Mouse (Mus musculus): ENCODE measurements at regions not wholly inside any gene's neighbourhood (a gene's known extent, or its start where the extent isn't known, plus 50 kb on each side); places are given as distances from the start of the nearest gene placed in this dataset.

GRCm38 (mm10) chr5:119550916-119551315 is 119.6 kb upstream of the Tbx3 start:
- 47% methylated on average over 6 of the region's 6 CpGs for WGBS
- Histone ChIP-seq H3K9me3 (replicated peaks; ENCODE audit: control insufficient read depth, low read length) (peaks cover 4% of the 10 kb centered on the region), H3K4me3 (ENCODE audit: low read length) (no peak overlapping the region), H3K9ac (ENCODE audit: low read length) (no peak overlapping the region), H3K4me2 (ENCODE audit: low read depth, low read length) (no peak overlapping the region), H3K27me3 (ENCODE audit: control insufficient read depth, insufficient read depth, low read length) (no peaks in the 10 kb centered on the region), H3K4me1 (ENCODE audit: control insufficient read depth, insufficient read depth, low read length) (no peaks in the 10 kb centered on the region), H3K36me3 (ENCODE audit: control insufficient read depth, insufficient read depth) (no peaks in the 10 kb centered on the region), H3K27ac (ENCODE audit: low read length) (no peak overlapping the region)
- no peak for ATAC-seq (replicated peaks; ENCODE audit: extremely low read depth, insufficient read depth, low FRiP score)

- no peak overlapping the region for H3K27ac ChIP-seq (ENCODE audit: low read length)
- H3K27me3 ChIP-seq (ENCODE audit: control insufficient read depth, insufficient read depth, low read length): no peaks in the 10 kb centered on the region
- 59% methylated on average over 5 of the region's 5 CpGs for WGBS
- H3K9ac ChIP-seq (ENCODE audit: low read length): no peak overlapping the region
- H3K4me1 ChIP-seq (ENCODE audit: control insufficient read depth, insufficient read depth, low read length): no peaks in the 10 kb centered on the region
- no peak overlapping the region for H3K4me3 ChIP-seq (ENCODE audit: low read length)
- ATAC-seq (replicated peaks; ENCODE audit: extremely low read depth, insufficient read depth, low FRiP score): no peak
- no peak overlapping the region for H3K4me2 ChIP-seq (ENCODE audit: low read depth, low read length)
- H3K36me3 ChIP-seq (ENCODE audit: control insufficient read depth, insufficient read depth): no peaks in the 10 kb centered on the region
- peaks cover 4% of the 10 kb centered on the region for H3K9me3 ChIP-seq (replicated peaks; ENCODE audit: control insufficient read depth, low read length)
Observed at GRCm38 (mm10) chr5:119553469-119553868, 117.0 kb upstream of the Tbx3 start.

- ATAC-seq (replicated peaks; ENCODE audit: extremely low read depth, insufficient read depth, low FRiP score): no peak
- 76% methylated on average over 5 of the region's 5 CpGs for WGBS
- no peak overlapping the region for H3K4me2 ChIP-seq (ENCODE audit: low read depth, low read length)
- H3K9me3 ChIP-seq (replicated peaks; ENCODE audit: control insufficient read depth, low read length): peaks cover 6% of the 10 kb centered on the region
- H3K36me3 ChIP-seq (ENCODE audit: control insufficient read depth, insufficient read depth): no peaks in the 10 kb centered on the region
- no peaks in the 10 kb centered on the region for H3K4me1 ChIP-seq (ENCODE audit: control insufficient read depth, insufficient read depth, low read length)
- no peak overlapping the region for H3K9ac ChIP-seq (ENCODE audit: low read length)
- no peak overlapping the region for H3K27ac ChIP-seq (ENCODE audit: low read length)
- H3K4me3 ChIP-seq (ENCODE audit: low read length): no peak overlapping the region
- peaks cover 3% of the 10 kb centered on the region; the same call in 1 of the 2 replicates for H3K27me3 ChIP-seq (ENCODE audit: control insufficient read depth, insufficient read depth, low read length)
Observed at GRCm38 (mm10) chr5:119557071-119557470, 113.4 kb upstream of the Tbx3 start.

- 94% methylated on average over 11 of the region's 11 CpGs for WGBS
- H3K4me2 ChIP-seq (ENCODE audit: low read depth, low read length): no peak overlapping the region
- H3K4me1 ChIP-seq (ENCODE audit: control insufficient read depth, insufficient read depth, low read length): peaks cover 2% of the 10 kb centered on the region; the same call in 1 of the 2 replicates
- H3K36me3 ChIP-seq (ENCODE audit: control insufficient read depth, insufficient read depth): no peaks in the 10 kb centered on the region
- H3K27me3 ChIP-seq (ENCODE audit: control insufficient read depth, insufficient read depth, low read length): peaks cover 7% of the 10 kb centered on the region
- no peak for ATAC-seq (replicated peaks; ENCODE audit: extremely low read depth, insufficient read depth, low FRiP score)
- no peak overlapping the region for H3K27ac ChIP-seq (ENCODE audit: low read length)
- peaks cover 2% of the 10 kb centered on the region; the same call in 1 of the 2 replicates for H3K9me3 ChIP-seq (replicated peaks; ENCODE audit: control insufficient read depth, low read length)
- H3K9ac ChIP-seq (ENCODE audit: low read length): no peak overlapping the region
- H3K4me3 ChIP-seq (ENCODE audit: low read length): no peak overlapping the region
Observed at GRCm38 (mm10) chr5:119559696-119560095, 110.8 kb upstream of the Tbx3 start.

GRCm38 (mm10) chr5:119560392-119560791 is 110.1 kb upstream of the Tbx3 start:
- H3K36me3 ChIP-seq (ENCODE audit: control insufficient read depth, insufficient read depth): no peaks in the 10 kb centered on the region

GRCm38 (mm10) chr5:119561531-119561930 is 108.9 kb upstream of the Tbx3 start:
- no peak overlapping the region for H3K4me3 ChIP-seq (ENCODE audit: low read length)
- no peaks in the 10 kb centered on the region for H3K36me3 ChIP-seq (ENCODE audit: control insufficient read depth, insufficient read depth)
- peaks cover 2% of the 10 kb centered on the region; the same call in 1 of the 2 replicates for H3K9me3 ChIP-seq (replicated peaks; ENCODE audit: control insufficient read depth, low read length)
- H3K4me2 ChIP-seq (ENCODE audit: low read depth, low read length): no peak overlapping the region
- H3K4me1 ChIP-seq (ENCODE audit: control insufficient read depth, insufficient read depth, low read length): peaks cover 2% of the 10 kb centered on the region; the same call in 1 of the 2 replicates
- 83% methylated on average over 7 of the region's 7 CpGs for WGBS
- H3K9ac ChIP-seq (ENCODE audit: low read length): no peak overlapping the region
- no peak overlapping the region for H3K27ac ChIP-seq (ENCODE audit: low read length)
- no peak for ATAC-seq (replicated peaks; ENCODE audit: extremely low read depth, insufficient read depth, low FRiP score)
- peaks cover 7% of the 10 kb centered on the region for H3K27me3 ChIP-seq (ENCODE audit: control insufficient read depth, insufficient read depth, low read length)

More at GRCm38 (mm10) chr5:119560392-119560791, 110.1 kb upstream of the Tbx3 start:
- Histone ChIP-seq H3K27ac (ENCODE audit: low read length) (no peak overlapping the region), H3K4me1 (ENCODE audit: control insufficient read depth, insufficient read depth, low read length) (peaks cover 2% of the 10 kb centered on the region; the same call in 1 of the 2 replicates), H3K4me3 (ENCODE audit: low read length) (no peak overlapping the region), H3K9me3 (replicated peaks; ENCODE audit: control insufficient read depth, low read length) (peaks cover 2% of the 10 kb centered on the region; the same call in 1 of the 2 replicates), H3K27me3 (ENCODE audit: control insufficient read depth, insufficient read depth, low read length) (peaks cover 7% of the 10 kb centered on the region), H3K9ac (ENCODE audit: low read length) (no peak overlapping the region), H3K4me2 (ENCODE audit: low read depth, low read length) (no peak overlapping the region)
- WGBS: 95% methylated on average over 5 of the region's 5 CpGs
- no peak for ATAC-seq (replicated peaks; ENCODE audit: extremely low read depth, insufficient read depth, low FRiP score)

- 23% methylated on average over 33 of the region's 33 CpGs for WGBS
- H3K9me3 ChIP-seq (replicated peaks; ENCODE audit: control insufficient read depth, low read length): peaks cover 2% of the 10 kb centered on the region; the same call in 1 of the 2 replicates
- no peak for ATAC-seq (replicated peaks; ENCODE audit: extremely low read depth, insufficient read depth, low FRiP score)
Observed at GRCm38 (mm10) chr5:119563510-119564351, 106.7 kb upstream of the Tbx3 start.

GRCm38 (mm10) chr5:119567639-119568038 is 102.8 kb upstream of the Tbx3 start:
- H3K4me1 ChIP-seq (ENCODE audit: control insufficient read depth, insufficient read depth, low read length): peaks cover 2% of the 10 kb centered on the region; the same call in 1 of the 2 replicates
- H3K36me3 ChIP-seq (ENCODE audit: control insufficient read depth, insufficient read depth): no peaks in the 10 kb centered on the region
- no peak overlapping the region for H3K27ac ChIP-seq (ENCODE audit: low read length)
- no peak overlapping the region for H3K4me3 ChIP-seq (ENCODE audit: low read length)
- H3K9ac ChIP-seq (ENCODE audit: low read length): no peak overlapping the region
- no peak for ATAC-seq (replicated peaks; ENCODE audit: extremely low read depth, insufficient read depth, low FRiP score)
- no peak overlapping the region for H3K4me2 ChIP-seq (ENCODE audit: low read depth, low read length)
- H3K27me3 ChIP-seq (ENCODE audit: control insufficient read depth, insufficient read depth, low read length): peaks cover 4% of the 10 kb centered on the region
- 73% methylated on average over 11 of the region's 11 CpGs for WGBS
- no peaks in the 10 kb centered on the region; the same call in 1 of the 2 replicates for H3K9me3 ChIP-seq (replicated peaks; ENCODE audit: control insufficient read depth, low read length)

More at GRCm38 (mm10) chr5:119563510-119564351, 106.7 kb upstream of the Tbx3 start:
- Histone ChIP-seq H3K9ac (ENCODE audit: low read length) (no peak overlapping the region), H3K4me3 (ENCODE audit: low read length) (peak overlapping the region; percentile 2; the same call in 1 of the 2 replicates), H3K4me1 (ENCODE audit: control insufficient read depth, insufficient read depth, low read length) (peaks cover 2% of the 10 kb centered on the region; the same call in 1 of the 2 replicates), H3K4me2 (ENCODE audit: low read depth, low read length) (peak overlapping the region; percentile 11; the same call in 1 of the 2 replicates), H3K36me3 (ENCODE audit: control insufficient read depth, insufficient read depth) (no peaks in the 10 kb centered on the region), H3K27ac (ENCODE audit: low read length) (no peak overlapping the region), H3K27me3 (ENCODE audit: control insufficient read depth, insufficient read depth, low read length) (peaks cover 7% of the 10 kb centered on the region)

- no peaks in the 10 kb centered on the region for H3K36me3 ChIP-seq (ENCODE audit: control insufficient read depth, insufficient read depth)
- H3K27ac ChIP-seq (ENCODE audit: low read length): no peak overlapping the region
- 48% methylated on average over 8 of the region's 8 CpGs for WGBS
- no peak overlapping the region for H3K9ac ChIP-seq (ENCODE audit: low read length)
- no peaks in the 10 kb centered on the region; the same call in 1 of the 2 replicates for H3K27me3 ChIP-seq (ENCODE audit: control insufficient read depth, insufficient read depth, low read length)
- H3K4me1 ChIP-seq (ENCODE audit: control insufficient read depth, insufficient read depth, low read length): 0 out of 2 replicates have a peak, but pooled peaks cover 4% of the 10 kb centered on the region
- peaks cover 10% of the 10 kb centered on the region for H3K9me3 ChIP-seq (replicated peaks; ENCODE audit: control insufficient read depth, low read length)
- no peak for ATAC-seq (replicated peaks; ENCODE audit: extremely low read depth, insufficient read depth, low FRiP score)
- H3K4me2 ChIP-seq (ENCODE audit: low read depth, low read length): no peak overlapping the region
- H3K4me3 ChIP-seq (ENCODE audit: low read length): no peak overlapping the region
Observed at GRCm38 (mm10) chr5:119570054-119570453, 100.4 kb upstream of the Tbx3 start.

Data from heart, embryonic 16.5 days (tissue).